Mouse (Mus musculus) myocyte (in vitro differentiated cells): ENCODE data around the gene Morc3.

Experiments
- POLR2A ChIP-seq: IDR thresholded peaks from one replicate; pipeline ENCODE4 v1.6.1; 2011; ENCODE audit warnings: low read depth, mild to moderate bottlenecking, control low read depth, moderate library complexity; ENCODE audit not compliant: insufficient read length
- POLR2AphosphoS2 ChIP-seq: IDR thresholded peaks from one replicate; pipeline ENCODE4 v1.6.1; 2011; ENCODE audit warnings: low read depth, control low read depth; ENCODE audit not compliant: insufficient read length

GRCm38 (mm10) chr16:93826909-93827308, 5.0 kb upstream of the Morc3 start:
- TF ChIP-seq POLR2A = no peak
- no peak for TF ChIP-seq POLR2AphosphoS2
